8 mouse cellular contexts compared by ENCODE assay signal in genomic region chr8:94899262-94899661, GRCm38 (mm10). TPM values are rescaled to one million over a fixed set of nuclear protein-coding genes. Genes with fewer than 3 reads are reported as not detected.
DNase-seq lines count a peak whose midpoint lies in the region; ATAC-seq lines count a peak whose summit lies in the region.

No protein-coding gene starts in this region.

- no peaks in the 10 kb centered on the region for H3K9me3 ChIP-seq in hindbrain, embryonic 10.5 days
- no peaks in the 10 kb centered on the region for H3K9me3 ChIP-seq in liver, embryonic 15.5 days (replicated peaks)

- peak overlapping the region; percentile 26 for H3K4me3 ChIP-seq in hindbrain, embryonic 10.5 days
- peak overlapping the region; percentile 40 for H3K4me3 ChIP-seq in liver, embryonic 15.5 days (replicated peaks)

- ATAC-seq in liver, embryonic 15.5 days (ENCODE audit: insufficient read depth): peak; percentile 98
- no peak for ATAC-seq in frontal cortex, adult (ENCODE audit: low TSS enrichment)

- peaks cover 7% of the 10 kb centered on the region; the same call in 1 of the 2 replicates for H3K36me3 ChIP-seq in hindbrain, embryonic 10.5 days
- no peaks in the 10 kb centered on the region for H3K36me3 ChIP-seq in liver, embryonic 15.5 days (replicated peaks)

- peak; percentile 31 for DNase-seq in kidney, adult 9 months
- no peak for DNase-seq in kidney, adult 11 months
- DNase-seq in hindbrain, embryonic 10.5 days (ENCODE audit: low spot score): no peak
- DNase-seq in spleen, postnatal 10 days (ENCODE audit: low spot score in 2 of 2): peak; percentile 81 to 90
- no peak for DNase-seq in cerebellum, adult 11 months
- no peak for DNase-seq in cerebellum, adult 9-10 months

- WGBS in hindbrain, embryonic 10.5 days: 15% methylated on average over 11 of the region's 11 CpGs
- WGBS in liver, embryonic 15.5 days (ENCODE audit: insufficient replicate concordance): 8% methylated on average over 11 of the region's 11 CpGs

- peak overlapping the region; percentile 51 for H3K9ac ChIP-seq in liver, embryonic 15.5 days

- peak overlapping the region; percentile 74 for H3K4me2 ChIP-seq in liver, embryonic 15.5 days

- H3K27me3 ChIP-seq in hindbrain, embryonic 10.5 days (ENCODE audit: insufficient read depth, poor library complexity, severe bottlenecking): peaks cover 14% of the 10 kb centered on the region; the same call in 1 of the 2 replicates
- H3K27me3 ChIP-seq in liver, embryonic 15.5 days: peaks cover 13% of the 10 kb centered on the region

- H3K27ac ChIP-seq in hindbrain, embryonic 10.5 days: peak overlapping the region; percentile 56; the same call in 1 of the 2 replicates
- H3K27ac ChIP-seq in liver, embryonic 15.5 days (replicated peaks): peak overlapping the region; percentile 97

- H3K4me1 ChIP-seq in hindbrain, embryonic 10.5 days (replicated peaks): peaks cover 50% of the 10 kb centered on the region
- peaks cover 71% of the 10 kb centered on the region for H3K4me1 ChIP-seq in liver, embryonic 15.5 days (replicated peaks)

RNA-seq across cellular contexts. Expression of gene Ccdc102a, which starts 18.6 kb away (rescaled TPM):
- polyA plus RNA-seq in hindbrain, embryonic 10.5 days (2016; fragmentation: Nextera tagmentation; extraction: Ambion mirVana): 15.7 and 17.5 TPM in 2 replicates
- polyA plus RNA-seq in liver, embryonic 15.5 days (2015; fragmentation: Nextera tagmentation; extraction: Ambion mirVana): 2.3 TPM in 2 replicates

RNA-seq across cellular contexts. Expression of gene Dok4, which starts 23.1 kb away (rescaled TPM):
- polyA plus RNA-seq in hindbrain, embryonic 10.5 days (2016; fragmentation: Nextera tagmentation; extraction: Ambion mirVana): 14.6 and 16.9 TPM in 2 replicates
- 11.0 and 12.9 TPM in 2 replicates for polyA plus RNA-seq in liver, embryonic 15.5 days (2015; fragmentation: Nextera tagmentation; extraction: Ambion mirVana)

RNA-seq across cellular contexts. Expression of gene Adgrg5, which starts 24.2 kb away (rescaled TPM):
- polyA plus RNA-seq in hindbrain, embryonic 10.5 days (2016; fragmentation: Nextera tagmentation; extraction: Ambion mirVana): 0.22 and 0.68 TPM in 2 replicates
- polyA plus RNA-seq in liver, embryonic 15.5 days (2015; fragmentation: Nextera tagmentation; extraction: Ambion mirVana): 0.25 TPM in 2 replicates

RNA-seq across cellular contexts. Expression of gene Polr2c, which starts 42.0 kb away (rescaled TPM):
- polyA plus RNA-seq in hindbrain, embryonic 10.5 days (2016; fragmentation: Nextera tagmentation; extraction: Ambion mirVana): 154 and 169 TPM in 2 replicates
- polyA plus RNA-seq in liver, embryonic 15.5 days (2015; fragmentation: Nextera tagmentation; extraction: Ambion mirVana): 70.5 and 74.1 TPM in 2 replicates

Comparison
In these comparisons a context has a peak if more than half of its experiments do, and no peak if none do; other contexts are left out.
1. DNase-seq: peak in kidney, adult 9 months (single experiment) and spleen, postnatal 10 days (2 of 2); none in kidney, adult 11 months (single experiment), hindbrain, embryonic 10.5 days (single experiment), cerebellum, adult 11 months (single experiment) and cerebellum, adult 9-10 months (single experiment).